Mouse (Mus musculus): ENCODE results near the gene Tmem107.

DNA sequence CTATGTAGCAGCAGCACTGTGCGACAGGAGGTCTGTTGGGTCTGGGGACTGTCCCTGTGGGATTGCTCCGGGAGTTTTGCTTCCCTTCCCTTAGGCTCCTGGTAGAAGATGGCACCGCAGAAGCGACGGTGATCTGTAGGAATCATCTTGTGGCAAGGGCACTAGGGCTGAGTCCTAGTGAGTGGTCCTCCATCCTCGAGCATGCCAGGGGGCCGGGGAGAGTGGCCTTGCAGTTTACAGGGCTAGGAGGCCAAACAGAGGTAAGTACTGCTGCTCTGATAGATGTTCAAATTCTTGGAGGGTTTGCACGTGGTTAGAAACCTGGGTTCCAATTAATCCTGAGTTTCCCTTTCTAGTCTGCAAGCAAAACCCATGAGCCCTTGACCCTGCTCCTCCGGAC lies 35.2 kb upstream of the Tmem107 start:
- TF ChIP-seq CTCF (IDR thresholded peaks at IDR 0.05) (no peak), EP300 (IDR thresholded peaks at IDR 0.05) (no peak)
